ENCODE assay signal across 18 mouse cellular contexts in genomic region chr1:160854410-160854809, GRCm38 (mm10). TPM values are rescaled to one million over a fixed set of nuclear protein-coding genes. Genes with fewer than 3 reads are reported as not detected.
DNase-seq lines count a peak whose midpoint lies in the region; TF ChIP-seq lines count a peak whose summit lies in the region.
"Had no signal": no experiment of that assay in that cellular context is flagged by ENCODE, and none has a peak within 500 bp of the region (broad histone marks: within the 10 kb centered on the region; RNA-seq: fewer than 3 reads in every experiment).

No protein-coding gene starts in this region.

- peak; percentile 7 for DNase-seq in adrenal gland, postnatal 10 days
- no peak for DNase-seq in adrenal gland, adult 18-20 months (ENCODE audit: low spot score in 2 of 2)
- no peak for DNase-seq in layer of hippocampus, adult 2 months (ENCODE audit: low spot score in 2 of 2)
- no peak for DNase-seq in layer of hippocampus, adult 11-12 months (ENCODE audit: low spot score)
- DNase-seq in A20 (ENCODE audit: low read depth, low spot score): peak; percentile 40
- peak; percentile 25 for DNase-seq in brain, adult 2 months (ENCODE audit: low read depth, low spot score)
- DNase-seq in cerebellum, adult 9-10 months: no peak
- no peak for DNase-seq in heart, adult 8-10 months (ENCODE audit: low spot score)
- DNase-seq: adrenal gland, postnatal 25 days; cerebellum, adult 2 months; heart, adult 18-20 months; kidney, adult 11 months; kidney, postnatal 4 days; lung, embryonic 14.5 days; right cerebral cortex, postnatal 4 days; thymus, postnatal 25 days had no signal

- TF ChIP-seq CTCF in layer of hippocampus, adult 2 months (conservative IDR thresholded peaks at IDR 0.05): peak; percentile 63

- H3K27ac ChIP-seq in layer of hippocampus, adult 2 months: peak overlapping the region; percentile 60; the same call in 1 of the 2 replicates
- H3K27ac ChIP-seq: forebrain, embryonic 12.5 days; macrophage had no signal

- H3K4me3 ChIP-seq in layer of hippocampus, adult 2 months: no peak overlapping the region
- H3K4me3 ChIP-seq: forebrain, embryonic 12.5 days had no signal

RNA-seq across cellular contexts. Expression of gene Rc3h1, which starts 51.8 kb away (rescaled TPM):
- 10 to 100 TPM; 38.5 to 45.3 TPM for total RNA-seq in adrenal gland, postnatal 10 days (2021)
- total RNA-seq in adrenal gland, adult 18-20 months (2021): 10 to 100 TPM; 45.3 to 47.8 TPM
- 10 to 100 TPM; 39.1 to 41.4 TPM for total RNA-seq in layer of hippocampus, adult 2 months (2021)
- total RNA-seq in heart, adult 8-10 months (2022): 10 to 100 TPM; 31.6 to 45.6 (median 40.4) TPM

Comparison
In these comparisons a context has a peak if more than half of its experiments do, and no peak if none do; other contexts are left out.
1. DNase-seq: peak in adrenal gland, postnatal 10 days (single experiment), A20 (single experiment) and brain, adult 2 months (single experiment); none in adrenal gland, adult 18-20 months (0 of 2), layer of hippocampus, adult 2 months (0 of 2), layer of hippocampus, adult 11-12 months (single experiment), cerebellum, adult 9-10 months (single experiment) and heart, adult 8-10 months (single experiment).